Mouse (Mus musculus) forebrain, embryonic 12.5 days (tissue): ENCODE measurements around the gene S1pr3. TPM values are rescaled to one million over a fixed set of nuclear protein-coding genes. Genes with fewer than 3 reads are reported as not detected.

Experiments
- ATAC-seq: fragments of 200-750 bp; cut with Nextera tagmentation; 2 replicates; pipeline ENCODE4 v1.8.0; 2017; ENCODE audit warnings: moderate TSS enrichment; ENCODE audit not compliant: low FRiP score
- H3K27ac ChIP-seq: fragments of 300-500 bp; sonication (generic); 2 replicates; pipeline ENCODE4 v1.5.1; 2016; ENCODE audit warnings: mild to moderate bottlenecking
- H3K27me3 ChIP-seq: fragments of 300-500 bp; sonication (generic); 2 replicates; pipeline ENCODE4 v1.6.1; 2016; ENCODE audit warnings: mild to moderate bottlenecking
- H3K36me3 ChIP-seq: fragments of 300-500 bp; sonication (generic); replicated peaks from 2 replicates; pipeline ENCODE4 v1.6.1; 2016; ENCODE audit warnings: mild to moderate bottlenecking
- H3K4me1 ChIP-seq: fragments of 300-500 bp; sonication (generic); 2 replicates; pipeline ENCODE4 v1.6.1; 2016
- H3K4me2 ChIP-seq: fragments of 300-500 bp; sonication (generic); 2 replicates; pipeline ENCODE4 v1.6.1; 2016; ENCODE audit warnings: mild to moderate bottlenecking, moderate library complexity
- H3K4me3 ChIP-seq: fragments of 300-500 bp; sonication (generic); replicated peaks from 2 replicates; pipeline ENCODE4 v1.5.1; 2016; ENCODE audit warnings: mild to moderate bottlenecking
- H3K9ac ChIP-seq: fragments of 300-500 bp; sonication (generic); 2 replicates; pipeline ENCODE4 v1.6.1; 2016; ENCODE audit warnings: mild to moderate bottlenecking
- H3K9me3 ChIP-seq: fragments of 300-500 bp; sonication (generic); 2 replicates; pipeline ENCODE4 v1.6.1; 2016
- WGBS: fragments of 180-500 bp; shearing (Covaris S2); methylation state at CpG from one replicate; pipeline ENCODE4 v1.1.7; 2016; 5-methylcytosine and 5-hydroxymethylcytosine counted together
- polyA plus RNA-seq: library from polyadenylated mRNA; unstranded; fragments of >200 nt; fragmentation: Nextera tagmentation; extraction: Ambion mirVana; gene quantifications from 2 replicates; pipeline ENCODE4 v1.2.1, GENCODE M21; 2016

S1pr3 gene
- polyA plus RNA-seq, 1 experiment from 2014 or later: 32.0 TPM

DNA sequence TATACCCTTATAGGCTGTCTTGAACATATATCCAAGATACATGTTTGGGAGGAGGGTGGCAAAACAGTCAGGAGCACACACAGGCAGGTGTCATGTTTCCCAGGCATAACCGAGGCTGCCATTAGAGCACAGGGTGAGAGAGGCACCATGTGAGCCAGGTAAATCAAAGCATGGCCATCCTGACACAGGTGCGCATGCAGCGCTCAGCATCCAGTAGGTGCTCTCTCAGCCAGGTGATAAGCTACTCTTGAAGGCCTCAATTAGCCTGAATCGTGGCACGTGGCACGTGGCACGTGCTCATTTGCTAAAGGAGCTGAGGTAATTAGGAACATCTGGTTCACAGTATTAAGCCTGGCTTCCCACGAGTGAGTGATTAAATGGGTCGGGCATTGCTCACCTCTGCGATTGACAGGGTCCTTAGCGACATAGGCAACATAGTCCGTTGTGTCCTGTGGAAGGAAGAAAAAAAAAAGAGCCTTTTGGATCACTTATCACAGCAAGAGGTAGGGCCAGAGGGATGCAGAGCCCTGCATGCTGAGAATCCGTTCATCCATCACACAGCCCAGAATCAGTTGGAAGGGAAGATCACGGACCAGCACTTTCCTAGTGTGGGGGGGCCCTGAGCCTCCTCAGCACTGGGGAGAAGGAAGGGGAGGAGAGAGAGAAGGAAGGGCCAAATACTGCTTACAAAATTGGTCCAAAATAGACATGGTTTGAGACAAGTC lies 57.8 kb downstream of the S1pr3 start:
- Histone ChIP-seq H3K4me2 (no peak overlapping the region), H3K9me3 (no peaks in the 10 kb centered on the region), H3K4me3 (no peak overlapping the region), H3K9ac (no peak overlapping the region), H3K4me1 (no peaks in the 10 kb centered on the region), H3K27me3 (no peaks in the 10 kb centered on the region), H3K27ac (no peak overlapping the region), H3K36me3 (no peaks in the 10 kb centered on the region)
- 80% methylated on average over 14 of the region's 14 CpGs for WGBS
- ATAC-seq: no peak

DNA sequence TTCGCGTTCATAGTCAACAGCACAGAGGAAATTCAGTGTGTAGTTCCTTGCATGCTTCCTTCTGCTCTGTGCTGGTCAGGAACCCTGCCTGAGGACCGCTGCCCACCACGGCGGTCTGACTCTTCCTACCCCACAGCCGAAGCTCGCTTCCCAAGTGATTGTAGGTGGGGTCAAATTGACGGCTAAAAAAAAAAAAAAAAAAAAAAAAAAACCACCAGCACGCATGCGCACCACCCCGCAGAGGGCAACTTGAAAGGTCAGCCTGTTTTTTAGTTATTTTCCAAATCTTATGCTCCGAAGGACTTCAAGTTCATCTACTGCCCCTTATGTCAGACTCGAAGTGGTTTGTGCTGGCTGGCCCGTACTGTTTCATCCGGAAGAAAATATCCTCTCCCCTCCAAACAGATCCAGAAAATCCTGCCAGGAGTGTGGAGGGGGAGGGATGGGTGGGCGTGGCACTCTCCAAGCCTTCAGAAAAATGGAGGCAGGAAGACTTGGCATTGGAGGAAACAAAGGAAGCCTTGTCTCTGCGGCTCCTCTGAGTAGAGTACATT lies 60.3 kb downstream of the S1pr3 start:
- Histone ChIP-seq H3K9ac (no peak overlapping the region), H3K4me2 (no peak overlapping the region), H3K4me1 (no peaks in the 10 kb centered on the region), H3K27ac (no peak overlapping the region), H3K4me3 (no peak overlapping the region), H3K36me3 (no peaks in the 10 kb centered on the region), H3K27me3 (no peaks in the 10 kb centered on the region), H3K9me3 (no peaks in the 10 kb centered on the region)
- WGBS: 83% methylated on average over 17 of the region's 17 CpGs
- no peak for ATAC-seq

Other genes with a start within 250 kb of the S1pr3 start
- gene Nxnl2, start 237.6 kb upstream of the S1pr3 start, polyA plus RNA-seq: 0.52 and 0.76 TPM in 2 replicates
- 7.9 and 9.6 TPM in 2 replicates for gene Shc3, start 160.8 kb downstream of the S1pr3 start, polyA plus RNA-seq
- gene Cks2, start 236.6 kb downstream of the S1pr3 start, polyA plus RNA-seq: 319 and 330 TPM in 2 replicates
- gene Secisbp2, start 243.1 kb downstream of the S1pr3 start, polyA plus RNA-seq: 31.6 and 34.5 TPM in 2 replicates